Mouse (Mus musculus) ES-Bruce4 (cell line): ENCODE data around the gene Triobp.

ENCODE experiments used
- CTCF ChIP-seq: IDR thresholded peaks from one replicate; pipeline ENCODE4 v1.8.1; 2011; ENCODE audit warnings: low read depth, low read length
- EP300 ChIP-seq: IDR thresholded peaks from 2 replicates; pipeline ENCODE4 v1.6.1; 2011; ENCODE audit warnings: low read depth, low read length; ENCODE audit not compliant: insufficient read depth
- POLR2A ChIP-seq: IDR thresholded peaks from one replicate; pipeline ENCODE4 v1.8.1; 2011; ENCODE audit warnings: low read length; ENCODE audit not compliant: insufficient read depth

DNA sequence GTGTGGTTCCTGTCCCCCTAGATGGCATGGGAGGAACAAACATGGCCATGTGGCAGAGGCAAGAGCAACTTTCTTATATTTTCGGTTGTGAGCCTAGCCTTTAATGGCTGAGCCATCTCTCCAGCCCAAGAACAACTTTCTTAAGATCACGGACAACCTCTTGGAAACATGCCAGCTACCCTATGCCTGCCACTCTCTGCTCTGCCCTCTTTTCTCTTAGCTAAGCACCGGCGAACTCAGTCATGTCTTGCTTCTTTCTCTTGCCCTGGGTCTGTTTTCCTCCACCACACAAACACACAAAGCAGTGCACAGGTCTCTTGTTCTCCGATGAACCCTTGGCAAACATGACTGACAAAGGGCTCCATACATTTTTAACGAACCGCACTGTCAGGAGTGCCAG, 1.3 kb upstream of the Triobp start:
- no peak for TF ChIP-seq POLR2A
- no peak for TF ChIP-seq CTCF
- no peak for TF ChIP-seq EP300
